Mouse (Mus musculus): ENCODE measurements at regions not wholly inside any gene's neighbourhood (a gene's known extent, or its start where the extent isn't known, plus 50 kb on each side); places are given as distances from the start of the nearest gene placed in this dataset.

- H3K27me3 ChIP-seq (replicated peaks; ENCODE audit: control insufficient read depth, insufficient read depth, low read length) = no peaks in the 10 kb centered on the region
- no peak overlapping the region for H3K9ac ChIP-seq (ENCODE audit: low read depth, low read length)
- H3K36me3 ChIP-seq (ENCODE audit: control insufficient read depth, insufficient read depth, low read length) = no peaks in the 10 kb centered on the region
- H3K4me3 ChIP-seq (ENCODE audit: low read depth, low read length) = no peak overlapping the region
- H3K9me3 ChIP-seq (ENCODE audit: control insufficient read depth, low read length) = no peaks in the 10 kb centered on the region
- DNase-seq (ENCODE audit: low spot score) (peak; percentile 50), ATAC-seq (ENCODE audit: low read depth) (no peak)
- H3K4me2 ChIP-seq (ENCODE audit: low read depth, low read length) = no peak overlapping the region
- H3K4me1 ChIP-seq (ENCODE audit: control insufficient read depth, insufficient read depth, low read length) = no peaks in the 10 kb centered on the region
- 41% methylated on average over 8 of the region's 8 CpGs for WGBS
- H3K27ac ChIP-seq (replicated peaks; ENCODE audit: low read depth, low read length) = no peak overlapping the region
Measured at GRCm38 (mm10) chr14:58987688-58988087, 155.0 kb downstream of the 1700129C05Rik start.

GRCm38 (mm10) chr14:58985838-58986237 lies 156.9 kb downstream of the 1700129C05Rik start:
- H3K4me2 ChIP-seq (ENCODE audit: low read depth, low read length) = no peak overlapping the region
- no peaks in the 10 kb centered on the region for H3K4me1 ChIP-seq (ENCODE audit: control insufficient read depth, insufficient read depth, low read length)
- H3K9ac ChIP-seq (ENCODE audit: low read depth, low read length) = no peak overlapping the region
- DNase-seq (ENCODE audit: low spot score) = no peak
- no peaks in the 10 kb centered on the region for H3K36me3 ChIP-seq (ENCODE audit: control insufficient read depth, insufficient read depth, low read length)
- no peak overlapping the region for H3K27ac ChIP-seq (replicated peaks; ENCODE audit: low read depth, low read length)
- no peak overlapping the region for H3K4me3 ChIP-seq (ENCODE audit: low read depth, low read length)
- 58% methylated on average over 5 of the region's 5 CpGs for WGBS
- ATAC-seq (ENCODE audit: low read depth) = no peak
- H3K9me3 ChIP-seq (ENCODE audit: control insufficient read depth, low read length) = no peaks in the 10 kb centered on the region
- H3K27me3 ChIP-seq (replicated peaks; ENCODE audit: control insufficient read depth, insufficient read depth, low read length) = no peaks in the 10 kb centered on the region

GRCm38 (mm10) chr14:58976791-58977190 lies 165.9 kb downstream of the 1700129C05Rik start:
- no peak overlapping the region for H3K4me3 ChIP-seq (ENCODE audit: low read depth, low read length)
- H3K9ac ChIP-seq (ENCODE audit: low read depth, low read length) = no peak overlapping the region
- no peak overlapping the region for H3K4me2 ChIP-seq (ENCODE audit: low read depth, low read length)
- 0 out of 2 replicates have a peak, but pooled peaks cover 2% of the 10 kb centered on the region for H3K9me3 ChIP-seq (ENCODE audit: control insufficient read depth, low read length)
- whole genome bisulfite sequencing = 84% methylated on average over 4 of the region's 4 CpGs
- no peaks in the 10 kb centered on the region for H3K27me3 ChIP-seq (replicated peaks; ENCODE audit: control insufficient read depth, insufficient read depth, low read length)
- DNase-seq (ENCODE audit: low spot score) = no peak
- H3K4me1 ChIP-seq (ENCODE audit: control insufficient read depth, insufficient read depth, low read length) = no peaks in the 10 kb centered on the region
- H3K36me3 ChIP-seq (ENCODE audit: control insufficient read depth, insufficient read depth, low read length) = no peaks in the 10 kb centered on the region
- no peak for ATAC-seq (ENCODE audit: low read depth)
- no peak overlapping the region for H3K27ac ChIP-seq (replicated peaks; ENCODE audit: low read depth, low read length)

GRCm38 (mm10) chr14:58969248-58969647 lies 173.4 kb downstream of the 1700129C05Rik start:
- no peak overlapping the region for H3K9ac ChIP-seq (ENCODE audit: low read depth, low read length)
- no peak for ATAC-seq (ENCODE audit: low read depth)
- H3K4me2 ChIP-seq (ENCODE audit: low read depth, low read length) = no peak overlapping the region
- H3K4me3 ChIP-seq (ENCODE audit: low read depth, low read length) = no peak overlapping the region
- DNase-seq (ENCODE audit: low spot score) = no peak
- no peaks in the 10 kb centered on the region for H3K4me1 ChIP-seq (ENCODE audit: control insufficient read depth, insufficient read depth, low read length)
- 42% methylated on average over 3 of the region's 3 CpGs for WGBS
- H3K27me3 ChIP-seq (replicated peaks; ENCODE audit: control insufficient read depth, insufficient read depth, low read length) = no peaks in the 10 kb centered on the region
- H3K27ac ChIP-seq (replicated peaks; ENCODE audit: low read depth, low read length) = no peak overlapping the region
- 0 out of 2 replicates have a peak, but pooled peaks cover 2% of the 10 kb centered on the region for H3K9me3 ChIP-seq (ENCODE audit: control insufficient read depth, low read length)
- no peaks in the 10 kb centered on the region for H3K36me3 ChIP-seq (ENCODE audit: control insufficient read depth, insufficient read depth, low read length)

GRCm38 (mm10) chr14:58967975-58968374 lies 174.7 kb downstream of the 1700129C05Rik start:
- Histone ChIP-seq H3K9me3 (ENCODE audit: control insufficient read depth, low read length) (no peaks in the 10 kb centered on the region), H3K27ac (replicated peaks; ENCODE audit: low read depth, low read length) (no peak overlapping the region), H3K4me3 (ENCODE audit: low read depth, low read length) (no peak overlapping the region), H3K36me3 (ENCODE audit: control insufficient read depth, insufficient read depth, low read length) (no peaks in the 10 kb centered on the region), H3K4me1 (ENCODE audit: control insufficient read depth, insufficient read depth, low read length) (no peaks in the 10 kb centered on the region), H3K27me3 (replicated peaks; ENCODE audit: control insufficient read depth, insufficient read depth, low read length) (no peaks in the 10 kb centered on the region), H3K9ac (ENCODE audit: low read depth, low read length) (no peak overlapping the region), H3K4me2 (ENCODE audit: low read depth, low read length) (no peak overlapping the region)
- WGBS = 74% methylated on average over 5 of the region's 5 CpGs
- no peak for ATAC-seq (ENCODE audit: low read depth)
- DNase-seq (ENCODE audit: low spot score) = no peak

- no peak for ATAC-seq (ENCODE audit: low read depth)
- 81% methylated on average over 1 of the region's 1 CpGs for WGBS
Measured at GRCm38 (mm10) chr14:58967163-58967562, 175.5 kb downstream of the 1700129C05Rik start.

GRCm38 (mm10) chr14:58944958-58945357 lies 197.7 kb downstream of the 1700129C05Rik start:
- Histone ChIP-seq H3K9me3 (ENCODE audit: control insufficient read depth, low read length) (no peaks in the 10 kb centered on the region), H3K9ac (ENCODE audit: low read depth, low read length) (no peak overlapping the region), H3K4me2 (ENCODE audit: low read depth, low read length) (no peak overlapping the region), H3K4me3 (ENCODE audit: low read depth, low read length) (no peak overlapping the region), H3K4me1 (ENCODE audit: control insufficient read depth, insufficient read depth, low read length) (no peaks in the 10 kb centered on the region), H3K36me3 (ENCODE audit: control insufficient read depth, insufficient read depth, low read length) (no peaks in the 10 kb centered on the region), H3K27me3 (replicated peaks; ENCODE audit: control insufficient read depth, insufficient read depth, low read length) (no peaks in the 10 kb centered on the region), H3K27ac (replicated peaks; ENCODE audit: low read depth, low read length) (no peak overlapping the region)
- DNase-seq (ENCODE audit: low spot score) = no peak
- ATAC-seq (ENCODE audit: low read depth) = no peak
- WGBS = 93% methylated on average over 2 of the region's 2 CpGs

More at GRCm38 (mm10) chr14:58967163-58967562, 175.5 kb downstream of the 1700129C05Rik start:
- H3K4me2 ChIP-seq (ENCODE audit: low read depth, low read length) = no peak overlapping the region
- H3K36me3 ChIP-seq (ENCODE audit: control insufficient read depth, insufficient read depth, low read length) = no peaks in the 10 kb centered on the region
- DNase-seq (ENCODE audit: low spot score) = no peak
- no peaks in the 10 kb centered on the region for H3K27me3 ChIP-seq (replicated peaks; ENCODE audit: control insufficient read depth, insufficient read depth, low read length)
- H3K4me1 ChIP-seq (ENCODE audit: control insufficient read depth, insufficient read depth, low read length) = no peaks in the 10 kb centered on the region
- H3K27ac ChIP-seq (replicated peaks; ENCODE audit: low read depth, low read length) = no peak overlapping the region
- H3K9ac ChIP-seq (ENCODE audit: low read depth, low read length) = no peak overlapping the region
- H3K4me3 ChIP-seq (ENCODE audit: low read depth, low read length) = no peak overlapping the region
- H3K9me3 ChIP-seq (ENCODE audit: control insufficient read depth, low read length) = no peaks in the 10 kb centered on the region

- H3K36me3 ChIP-seq (ENCODE audit: control insufficient read depth, insufficient read depth, low read length) = no peaks in the 10 kb centered on the region
- H3K9me3 ChIP-seq (ENCODE audit: control insufficient read depth, low read length) = no peaks in the 10 kb centered on the region
- no peaks in the 10 kb centered on the region for H3K4me1 ChIP-seq (ENCODE audit: control insufficient read depth, insufficient read depth, low read length)
- no peak overlapping the region for H3K9ac ChIP-seq (ENCODE audit: low read depth, low read length)
- H3K27me3 ChIP-seq (replicated peaks; ENCODE audit: control insufficient read depth, insufficient read depth, low read length) = no peaks in the 10 kb centered on the region
- no peak overlapping the region for H3K4me3 ChIP-seq (ENCODE audit: low read depth, low read length)
- ATAC-seq (ENCODE audit: low read depth) (no peak), DNase-seq (ENCODE audit: low spot score) (no peak)
- no peak overlapping the region for H3K4me2 ChIP-seq (ENCODE audit: low read depth, low read length)
- H3K27ac ChIP-seq (replicated peaks; ENCODE audit: low read depth, low read length) = no peak overlapping the region
- WGBS = 84% methylated on average over 1 of the region's 1 CpGs
Measured at GRCm38 (mm10) chr14:58943267-58943765, 199.4 kb downstream of the 1700129C05Rik start.

- no peaks in the 10 kb centered on the region for H3K4me1 ChIP-seq (ENCODE audit: control insufficient read depth, insufficient read depth, low read length)
- peak; percentile 76; the same call in 1 of the 2 replicates for ATAC-seq (ENCODE audit: low read depth)
- WGBS = 86% methylated on average over 1 of the region's 1 CpGs
Measured at GRCm38 (mm10) chr14:58939086-58939485, 203.6 kb downstream of the 1700129C05Rik start.

More at GRCm38 (mm10) chr14:58939086-58939485, 203.6 kb downstream of the 1700129C05Rik start:
- Histone ChIP-seq H3K4me2 (ENCODE audit: low read depth, low read length) (no peak overlapping the region), H3K9me3 (ENCODE audit: control insufficient read depth, low read length) (no peaks in the 10 kb centered on the region), H3K27ac (replicated peaks; ENCODE audit: low read depth, low read length) (no peak overlapping the region), H3K36me3 (ENCODE audit: control insufficient read depth, insufficient read depth, low read length) (no peaks in the 10 kb centered on the region), H3K27me3 (replicated peaks; ENCODE audit: control insufficient read depth, insufficient read depth, low read length) (no peaks in the 10 kb centered on the region), H3K4me3 (ENCODE audit: low read depth, low read length) (no peak overlapping the region), H3K9ac (ENCODE audit: low read depth, low read length) (no peak overlapping the region)
- peak; percentile 55 for DNase-seq (ENCODE audit: low spot score)

Data from embryonic facial prominence, embryonic 14.5 days (tissue).